In genomic region chr16:57671637-57672036, GRCm38 (mm10) we compare ENCODE assay signal across 15 mouse cellular contexts.
"Had no signal": no experiment of that assay in that cellular context is flagged by ENCODE, and none has a peak within 500 bp of the region (broad histone marks: within the 10 kb centered on the region; RNA-seq: fewer than 3 reads in every experiment).

No protein-coding gene starts in this region.

- H3K4me2 ChIP-seq: limb, embryonic 13.5 days; liver, embryonic 15.5 days; midbrain, embryonic 13.5 days; neural tube, embryonic 12.5 days; stomach, embryonic 15.5 days had no signal

- DNase-seq: kidney, postnatal 14 days; left cerebral cortex, postnatal 4 days; lung, adult 2 months; lung, postnatal 36 days; retina, postnatal 1 day; right cerebral cortex, postnatal 4 days; spleen, adult 18-20 months; thymus, adult 2 months; thymus, postnatal 25 days had no signal

- H3K9ac ChIP-seq: limb, embryonic 13.5 days; liver, embryonic 15.5 days; midbrain, embryonic 13.5 days; neural tube, embryonic 12.5 days; stomach, embryonic 15.5 days had no signal

- H3K4me3 ChIP-seq: limb, embryonic 13.5 days; liver, embryonic 15.5 days; midbrain, embryonic 13.5 days; neural tube, embryonic 12.5 days; stomach, embryonic 15.5 days had no signal

- H3K27ac ChIP-seq: limb, embryonic 13.5 days; liver, embryonic 15.5 days; midbrain, embryonic 13.5 days; neural tube, embryonic 12.5 days; stomach, embryonic 15.5 days had no signal

- H3K36me3 ChIP-seq: limb, embryonic 13.5 days; liver, embryonic 15.5 days; midbrain, embryonic 13.5 days; neural tube, embryonic 12.5 days; stomach, embryonic 15.5 days had no signal

- H3K27me3 ChIP-seq: liver, embryonic 15.5 days; midbrain, embryonic 13.5 days; neural tube, embryonic 12.5 days; stomach, embryonic 15.5 days had no signal

- H3K9me3 ChIP-seq: limb, embryonic 13.5 days; liver, embryonic 15.5 days; midbrain, embryonic 13.5 days; neural tube, embryonic 12.5 days; stomach, embryonic 15.5 days had no signal

- H3K4me1 ChIP-seq: liver, embryonic 15.5 days; midbrain, embryonic 13.5 days; neural tube, embryonic 12.5 days; stomach, embryonic 15.5 days had no signal

- ATAC-seq: lung, postnatal 0 days; midbrain, embryonic 13.5 days had no signal
